Mouse (Mus musculus) fibroblast of lung, adult 2 months (primary cell): ENCODE measurements around the gene Cenpb.

Experiments
- DNase-seq: peaks from one replicate; pipeline ENCODE4 v3.0.0-alpha.2; 2011; ENCODE audit warnings: low read depth

Gene Cenpb

GRCm38 (mm10) chr2:131196606-131197316 lies 16.9 kb upstream of the Cenpb start:
- DNase-seq: no peak

GRCm38 (mm10) chr2:131191005-131191390 lies 11.1 kb upstream of the Cenpb start:
- no peak for DNase-seq

DNA sequence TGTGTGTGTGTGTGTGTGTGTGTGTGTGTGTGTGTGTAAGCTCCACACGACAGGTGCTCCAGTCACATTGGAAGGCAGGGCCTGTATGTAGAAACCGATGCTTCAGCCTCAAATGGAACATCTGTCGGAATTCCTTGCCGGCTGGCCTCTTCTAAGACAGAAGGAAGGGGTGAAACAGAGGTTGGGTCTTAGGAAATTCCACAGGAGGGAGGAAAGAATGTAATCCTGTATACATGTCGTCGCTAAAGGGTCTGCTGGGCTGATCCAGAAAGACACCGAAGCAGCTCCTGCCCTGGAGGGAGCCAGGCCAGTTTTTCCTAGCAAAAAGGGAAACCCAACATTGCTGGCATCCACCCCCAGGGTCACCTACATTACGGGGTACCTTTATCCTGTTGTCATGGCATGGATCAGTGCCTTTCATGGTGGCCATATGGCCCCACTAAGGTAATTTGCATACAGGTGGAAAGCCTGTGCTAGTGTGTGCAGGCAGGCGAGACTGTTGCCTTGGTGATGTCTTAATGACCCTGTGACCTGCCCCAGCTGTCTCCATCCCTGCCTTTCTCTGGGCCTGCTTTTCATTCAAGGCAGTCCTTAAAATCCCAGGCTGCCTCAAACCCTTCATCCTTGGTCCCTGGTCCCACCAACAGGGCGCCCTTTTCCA lies 10.6 kb upstream of the Cenpb start:
- DNase-seq: no peak

GRCm38 (mm10) chr2:131189521-131190309 lies 9.8 kb upstream of the Cenpb start:
- no peak for DNase-seq

GRCm38 (mm10) chr2:131188311-131188710 lies 8.4 kb upstream of the Cenpb start:
- no peak for DNase-seq

- no peak for DNase-seq
Measured at GRCm38 (mm10) chr2:131187602-131187922, 7.7 kb upstream of the Cenpb start.

GRCm38 (mm10) chr2:131186771-131187601 lies 7.1 kb upstream of the Cenpb start, which contains the start of the genes Cdc25b and Spef1:
Gene Cdc25b (plus strand): TSS chr2:131186949.
Gene Spef1 (minus strand): TSS chr2:131187282.
- DNase-seq: no peak

DNA sequence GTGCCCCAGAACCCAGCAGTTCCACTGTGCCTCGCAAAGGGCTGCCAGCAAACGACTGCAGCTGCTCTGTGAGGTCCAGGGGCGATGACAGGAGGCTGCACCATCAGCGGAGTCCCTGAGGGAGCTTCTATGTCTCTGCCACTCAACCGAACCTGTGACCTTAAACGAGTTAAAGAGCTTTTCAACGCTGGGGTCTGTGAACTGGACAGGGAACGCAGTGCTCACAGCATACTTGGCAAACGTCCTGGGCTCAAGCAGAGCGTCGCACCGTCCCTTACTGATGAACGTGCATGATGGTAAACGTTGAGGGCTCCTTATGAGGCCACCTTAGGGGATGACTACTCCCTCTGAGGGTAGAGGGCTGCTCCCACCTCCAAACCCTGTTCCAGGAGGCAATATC lies 6.5 kb upstream of the Cenpb start:
- no peak for DNase-seq

- DNase-seq: no peak
Measured at GRCm38 (mm10) chr2:131179246-131179886, 501 bp downstream of the Cenpb start.

DNA sequence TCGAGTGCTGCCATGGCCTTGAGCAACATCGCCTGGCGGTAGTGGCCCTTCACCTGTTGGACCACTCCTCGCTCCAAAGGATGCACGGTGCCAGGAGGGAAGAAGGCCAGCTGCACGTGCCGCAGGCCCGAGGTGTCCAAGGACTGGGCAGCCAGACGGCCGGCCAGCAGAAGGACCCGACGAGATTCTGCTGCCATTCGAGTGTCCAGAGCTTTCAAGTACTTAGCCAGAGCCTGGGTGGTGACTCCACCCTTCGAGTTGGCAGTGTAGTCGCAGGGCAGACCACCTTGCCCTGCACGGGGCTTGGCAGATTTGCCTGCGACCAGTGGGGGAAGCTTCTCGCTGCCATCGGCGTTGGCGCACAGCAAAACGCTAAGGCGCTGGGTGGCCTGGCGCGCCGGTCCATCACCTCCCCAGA lies 1.0 kb downstream of the Cenpb start:
- no peak for DNase-seq

DNA sequence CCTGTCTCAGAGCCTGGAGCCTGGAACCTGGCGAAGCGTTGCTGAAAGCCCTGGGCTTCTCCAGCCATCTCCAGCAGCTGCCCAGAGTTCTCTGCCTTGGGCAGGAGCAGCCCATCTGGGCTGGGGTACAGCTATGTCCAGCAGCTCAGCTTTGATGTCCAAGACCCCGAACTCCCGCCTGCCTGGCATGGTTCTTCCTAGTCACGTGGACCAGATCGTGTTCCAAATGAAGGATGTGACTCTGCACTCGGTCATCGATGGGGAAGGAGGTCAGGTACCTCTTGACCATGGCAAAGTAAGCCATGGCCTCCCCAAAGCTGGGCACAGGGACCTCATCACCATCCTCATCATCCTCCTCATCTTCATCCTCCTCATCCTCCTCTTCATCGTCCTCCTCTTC lies 1.9 kb downstream of the Cenpb start:
- DNase-seq: no peak

DNA sequence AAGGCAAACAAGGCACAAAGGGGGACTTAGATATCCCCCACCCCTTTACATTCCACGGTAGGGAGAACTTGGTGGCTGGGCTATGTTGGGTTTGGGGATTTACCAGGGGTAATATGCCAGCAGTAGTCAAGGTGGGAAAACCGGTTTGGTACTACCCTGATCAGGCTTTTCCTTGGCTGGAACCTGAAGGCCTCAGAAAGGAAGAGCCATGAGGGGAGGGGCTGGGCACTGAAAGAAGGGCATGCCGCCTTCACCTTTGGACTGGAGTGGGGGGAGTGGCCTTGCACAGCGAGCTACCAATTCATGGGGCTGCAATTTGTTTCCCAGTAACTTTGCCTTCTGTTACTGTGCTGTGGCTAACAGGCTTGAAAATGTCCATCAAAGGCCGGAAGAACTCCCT lies 3.4 kb downstream of the Cenpb start:
- DNase-seq: no peak

- no peak for DNase-seq
Measured at GRCm38 (mm10) chr2:131175945-131176309, 3.9 kb downstream of the Cenpb start.

DNA sequence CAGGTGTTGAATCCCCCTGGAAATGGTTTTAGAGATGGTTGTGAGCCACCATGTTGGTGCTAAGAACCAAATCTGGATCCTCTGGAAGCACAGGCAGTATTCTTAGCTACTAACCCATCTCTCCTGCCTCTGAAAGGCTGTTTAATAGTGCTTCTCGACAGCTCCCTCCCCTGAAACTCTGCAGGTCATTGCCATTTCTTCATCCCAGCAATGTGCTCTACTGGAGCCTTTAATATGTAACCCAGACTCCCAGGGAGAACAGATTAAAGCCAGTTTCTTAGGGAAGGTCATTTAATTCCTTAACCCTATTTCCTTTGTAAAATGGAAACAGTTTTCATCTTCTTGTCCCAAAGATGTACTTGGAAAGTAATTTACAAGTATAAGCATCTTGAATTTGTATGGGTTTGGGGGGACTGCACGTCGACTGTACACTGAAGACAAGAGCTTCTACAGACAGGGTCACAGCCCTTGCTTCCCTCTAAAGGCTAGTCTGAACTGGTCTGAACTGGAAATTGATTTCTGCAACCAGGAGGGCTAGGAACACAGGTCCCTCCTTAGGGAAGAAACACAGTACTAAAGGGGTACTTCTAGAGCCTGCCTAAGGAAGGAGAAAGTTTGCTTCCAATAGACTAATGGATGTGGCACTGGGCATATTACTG lies 4.5 kb downstream of the Cenpb start:
- no peak for DNase-seq

DNA sequence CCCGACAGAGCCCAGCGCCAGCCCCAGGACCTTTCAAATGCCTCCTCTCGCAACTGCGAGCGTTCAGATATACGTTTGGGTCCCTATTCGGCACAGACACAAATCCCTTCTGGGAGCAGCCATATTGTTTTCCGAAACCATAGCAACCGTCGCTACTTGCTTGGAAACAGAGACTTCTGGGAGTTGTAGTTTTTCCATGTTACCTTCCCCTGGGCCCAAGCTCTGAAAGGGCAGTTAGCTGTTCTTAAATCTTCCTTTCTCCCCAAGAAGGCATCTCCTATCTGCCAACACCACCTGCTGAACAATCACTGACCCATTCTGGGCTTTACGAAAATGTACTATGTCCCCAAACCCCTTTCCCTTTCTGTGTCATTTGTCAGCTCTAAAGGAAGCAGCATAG lies 5.2 kb downstream of the Cenpb start:
- no peak for DNase-seq

- no peak for DNase-seq
Measured at GRCm38 (mm10) chr2:131172322-131172721, 7.5 kb downstream of the Cenpb start.

- no peak for DNase-seq
Measured at GRCm38 (mm10) chr2:131171401-131172104, 8.3 kb downstream of the Cenpb start.

- DNase-seq: no peak
Measured at GRCm38 (mm10) chr2:131170936-131171335, 8.9 kb downstream of the Cenpb start.

DNA sequence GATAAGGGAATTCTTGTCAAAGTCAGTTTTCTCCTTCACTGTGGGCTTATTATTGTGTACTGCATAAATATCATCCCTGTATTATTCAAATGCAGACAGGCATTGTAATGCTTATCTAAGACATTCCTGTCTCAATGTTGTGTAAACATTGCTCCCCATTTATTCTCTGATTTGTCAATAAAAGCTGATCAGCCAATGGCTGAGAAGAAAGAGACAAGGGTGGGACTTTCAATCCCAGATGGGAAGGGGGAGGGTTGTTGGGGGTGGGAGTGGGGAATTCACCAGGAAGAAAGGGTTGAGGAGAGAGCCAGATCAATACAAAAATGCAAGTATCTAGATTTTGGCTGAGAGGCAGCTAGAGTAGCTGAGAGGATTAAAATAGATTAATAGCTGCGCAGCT lies 11.0 kb downstream of the Cenpb start:
- DNase-seq: no peak

DNA sequence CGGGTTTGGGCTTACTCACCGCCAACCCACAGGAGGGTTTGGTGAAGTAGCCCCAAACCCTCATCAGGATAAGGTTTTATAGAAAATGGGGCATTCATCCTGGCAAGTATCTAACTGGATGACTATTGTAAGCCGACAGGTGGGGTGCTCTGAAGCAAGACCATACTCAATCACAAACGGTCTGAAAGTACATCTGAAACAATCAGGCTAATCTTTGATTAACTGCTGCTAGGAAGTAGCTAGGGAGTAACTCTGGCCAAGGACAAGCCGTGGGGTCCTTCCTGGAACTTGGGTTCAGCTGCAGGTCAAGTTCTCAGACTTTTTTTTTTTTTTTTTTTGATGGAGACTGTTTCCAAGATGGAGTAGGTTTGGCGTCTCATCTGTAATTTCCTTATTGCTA lies 11.9 kb downstream of the Cenpb start:
- no peak for DNase-seq

DNA sequence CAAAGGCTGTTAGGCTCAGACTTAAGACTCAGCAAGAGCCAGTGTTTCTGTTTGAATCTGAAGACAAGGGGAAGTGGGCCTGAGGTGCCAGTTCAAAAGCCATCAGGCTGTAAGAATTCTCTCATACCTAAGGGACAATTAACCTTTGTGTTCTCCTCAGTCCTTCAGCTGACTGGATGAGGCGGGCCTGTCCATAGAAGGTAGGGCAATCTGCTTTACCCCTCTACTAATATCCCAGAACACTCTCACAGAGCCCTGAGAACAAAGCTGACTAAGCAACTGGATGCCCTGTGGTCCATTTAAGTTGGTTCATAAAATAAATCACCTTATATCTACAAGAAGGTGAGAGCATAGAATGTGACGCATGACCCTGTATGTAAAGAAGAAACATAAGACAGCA lies 13.7 kb downstream of the Cenpb start:
- no peak for DNase-seq
